Mouse (Mus musculus): ENCODE results near the gene Gm10645. TPM values are rescaled to one million over a fixed set of nuclear protein-coding genes. Genes with fewer than 3 reads are reported as not detected.

Gene Gm10645
- polyA plus RNA-seq, 1 experiment from 2014 or later = 0.29 TPM

GRCm38 (mm10) chr8:83200191-83201177 lies 34.5 kb upstream of the Gm10645 start:
- 56% methylated on average over 16 of the region's 16 CpGs for whole genome bisulfite sequencing (ENCODE audit: insufficient replicate concordance)

GRCm38 (mm10) chr8:83199715-83200114 lies 33.7 kb upstream of the Gm10645 start:
- Histone ChIP-seq H3K4me2 (ENCODE audit: low read depth, low read length) (no peak overlapping the region), H3K27ac (ENCODE audit: low read depth) (no peak overlapping the region), H3K27me3 (ENCODE audit: insufficient read depth, low read length) (no peaks in the 10 kb centered on the region), H3K9me3 (ENCODE audit: low read length) (no peaks in the 10 kb centered on the region), H3K4me3 (ENCODE audit: low read depth, low read length) (no peak overlapping the region), H3K4me1 (ENCODE audit: insufficient read depth) (peaks cover 6% of the 10 kb centered on the region; the same call in 1 of the 2 replicates), H3K9ac (replicated peaks) (no peak overlapping the region), H3K36me3 (replicated peaks; ENCODE audit: insufficient read depth, low read length) (no peaks in the 10 kb centered on the region)
- DNase-seq = no peak
- ATAC-seq = no peak
- no peak for TF ChIP-seq EP300 (IDR thresholded peaks at IDR 0.05; ENCODE audit: low read depth)
- no peak for TF ChIP-seq CTCF (IDR thresholded peaks at IDR 0.05; ENCODE audit: low read depth)
- WGBS (ENCODE audit: insufficient replicate concordance) = 63% methylated on average over 8 of the region's 8 CpGs

More at GRCm38 (mm10) chr8:83200191-83201177, 34.5 kb upstream of the Gm10645 start:
- DNase-seq (no peak), ATAC-seq (no peak)
- Histone ChIP-seq H3K9ac (replicated peaks) (peak overlapping the region; percentile 38), H3K4me1 (ENCODE audit: insufficient read depth) (peaks cover 6% of the 10 kb centered on the region; the same call in 1 of the 2 replicates), H3K9me3 (ENCODE audit: low read length) (no peaks in the 10 kb centered on the region), H3K27ac (ENCODE audit: low read depth) (0 out of 2 replicates have a peak overlapping the region, but pooled peaks have one; percentile 3), H3K4me2 (ENCODE audit: low read depth, low read length) (peak overlapping the region; percentile 57), H3K36me3 (replicated peaks; ENCODE audit: insufficient read depth, low read length) (no peaks in the 10 kb centered on the region), H3K27me3 (ENCODE audit: insufficient read depth, low read length) (no peaks in the 10 kb centered on the region), H3K4me3 (ENCODE audit: low read depth, low read length) (peak overlapping the region; percentile 7; the same call in 1 of the 2 replicates)
- TF ChIP-seq CTCF (IDR thresholded peaks at IDR 0.05; ENCODE audit: low read depth) (no peak), EP300 (IDR thresholded peaks at IDR 0.05; ENCODE audit: low read depth) (no peak)

- H3K27ac ChIP-seq (ENCODE audit: low read depth) = no peak overlapping the region
- H3K9ac ChIP-seq (replicated peaks) = no peak overlapping the region
- DNase-seq (no peak), ATAC-seq (no peak)
- WGBS (ENCODE audit: insufficient replicate concordance) = 77% methylated on average over 6 of the region's 6 CpGs
- no peak overlapping the region for H3K4me2 ChIP-seq (ENCODE audit: low read depth, low read length)
- no peak for TF ChIP-seq CTCF (IDR thresholded peaks at IDR 0.05; ENCODE audit: low read depth)
- no peak for TF ChIP-seq EP300 (IDR thresholded peaks at IDR 0.05; ENCODE audit: low read depth)
- no peak overlapping the region for H3K4me3 ChIP-seq (ENCODE audit: low read depth, low read length)
- no peaks in the 10 kb centered on the region for H3K9me3 ChIP-seq (ENCODE audit: low read length)
- H3K4me1 ChIP-seq (ENCODE audit: insufficient read depth) = peaks cover 6% of the 10 kb centered on the region; the same call in 1 of the 2 replicates
- no peaks in the 10 kb centered on the region for H3K36me3 ChIP-seq (replicated peaks; ENCODE audit: insufficient read depth, low read length)
- no peaks in the 10 kb centered on the region for H3K27me3 ChIP-seq (ENCODE audit: insufficient read depth, low read length)
These were observed 30.1 kb upstream of the Gm10645 start for GRCm38 (mm10) chr8:83196088-83196487.

GRCm38 (mm10) chr8:83189538-83190095 lies 23.6 kb upstream of the Gm10645 start:
- DNase-seq = no peak
- no peak for TF ChIP-seq EP300 (IDR thresholded peaks at IDR 0.05; ENCODE audit: low read depth)
- no peak for TF ChIP-seq CTCF (IDR thresholded peaks at IDR 0.05; ENCODE audit: low read depth)
- no peak for ATAC-seq
- WGBS (ENCODE audit: insufficient replicate concordance) = 62% methylated on average over 4 of the region's 4 CpGs
- no peaks in the 10 kb centered on the region for H3K9me3 ChIP-seq (ENCODE audit: low read length)
- H3K4me1 ChIP-seq (ENCODE audit: insufficient read depth) = no peaks in the 10 kb centered on the region
- H3K4me3 ChIP-seq (ENCODE audit: low read depth, low read length) = no peak overlapping the region
- no peak overlapping the region for H3K27ac ChIP-seq (ENCODE audit: low read depth)
- H3K4me2 ChIP-seq (ENCODE audit: low read depth, low read length) = no peak overlapping the region
- no peaks in the 10 kb centered on the region for H3K27me3 ChIP-seq (ENCODE audit: insufficient read depth, low read length)
- no peaks in the 10 kb centered on the region for H3K36me3 ChIP-seq (replicated peaks; ENCODE audit: insufficient read depth, low read length)
- no peak overlapping the region for H3K9ac ChIP-seq (replicated peaks)

- no peaks in the 10 kb centered on the region for H3K36me3 ChIP-seq (replicated peaks; ENCODE audit: insufficient read depth, low read length)
- WGBS (ENCODE audit: insufficient replicate concordance) = 76% methylated on average over 10 of the region's 10 CpGs
- no peaks in the 10 kb centered on the region for H3K4me1 ChIP-seq (ENCODE audit: insufficient read depth)
- H3K9ac ChIP-seq (replicated peaks) = no peak overlapping the region
- no peak overlapping the region for H3K4me2 ChIP-seq (ENCODE audit: low read depth, low read length)
- TF ChIP-seq CTCF (IDR thresholded peaks at IDR 0.05; ENCODE audit: low read depth) = no peak
- no peak for TF ChIP-seq EP300 (IDR thresholded peaks at IDR 0.05; ENCODE audit: low read depth)
- DNase-seq = no peak
- no peaks in the 10 kb centered on the region for H3K9me3 ChIP-seq (ENCODE audit: low read length)
- no peak overlapping the region for H3K4me3 ChIP-seq (ENCODE audit: low read depth, low read length)
- H3K27me3 ChIP-seq (ENCODE audit: insufficient read depth, low read length) = no peaks in the 10 kb centered on the region
- H3K27ac ChIP-seq (ENCODE audit: low read depth) = no peak overlapping the region
- no peak for ATAC-seq
These were observed 21.5 kb upstream of the Gm10645 start for GRCm38 (mm10) chr8:83187363-83187962.

- H3K36me3 ChIP-seq (replicated peaks; ENCODE audit: insufficient read depth, low read length) = no peaks in the 10 kb centered on the region
- ATAC-seq (no peak), DNase-seq (no peak)
- no peaks in the 10 kb centered on the region for H3K9me3 ChIP-seq (ENCODE audit: low read length)
- no peak overlapping the region for H3K27ac ChIP-seq (ENCODE audit: low read depth)
- no peak overlapping the region for H3K9ac ChIP-seq (replicated peaks)
- TF ChIP-seq EP300 (IDR thresholded peaks at IDR 0.05; ENCODE audit: low read depth) (no peak), CTCF (IDR thresholded peaks at IDR 0.05; ENCODE audit: low read depth) (no peak)
- 64% methylated on average over 6 of the region's 6 CpGs for WGBS (ENCODE audit: insufficient replicate concordance)
- no peaks in the 10 kb centered on the region for H3K4me1 ChIP-seq (ENCODE audit: insufficient read depth)
- H3K4me3 ChIP-seq (ENCODE audit: low read depth, low read length) = no peak overlapping the region
- H3K27me3 ChIP-seq (ENCODE audit: insufficient read depth, low read length) = no peaks in the 10 kb centered on the region
- H3K4me2 ChIP-seq (ENCODE audit: low read depth, low read length) = no peak overlapping the region
These were observed 20.4 kb upstream of the Gm10645 start for GRCm38 (mm10) chr8:83186376-83186775.
